Mouse (Mus musculus): ENCODE results near the gene Phtf1.

Phtf1 gene

DNA sequence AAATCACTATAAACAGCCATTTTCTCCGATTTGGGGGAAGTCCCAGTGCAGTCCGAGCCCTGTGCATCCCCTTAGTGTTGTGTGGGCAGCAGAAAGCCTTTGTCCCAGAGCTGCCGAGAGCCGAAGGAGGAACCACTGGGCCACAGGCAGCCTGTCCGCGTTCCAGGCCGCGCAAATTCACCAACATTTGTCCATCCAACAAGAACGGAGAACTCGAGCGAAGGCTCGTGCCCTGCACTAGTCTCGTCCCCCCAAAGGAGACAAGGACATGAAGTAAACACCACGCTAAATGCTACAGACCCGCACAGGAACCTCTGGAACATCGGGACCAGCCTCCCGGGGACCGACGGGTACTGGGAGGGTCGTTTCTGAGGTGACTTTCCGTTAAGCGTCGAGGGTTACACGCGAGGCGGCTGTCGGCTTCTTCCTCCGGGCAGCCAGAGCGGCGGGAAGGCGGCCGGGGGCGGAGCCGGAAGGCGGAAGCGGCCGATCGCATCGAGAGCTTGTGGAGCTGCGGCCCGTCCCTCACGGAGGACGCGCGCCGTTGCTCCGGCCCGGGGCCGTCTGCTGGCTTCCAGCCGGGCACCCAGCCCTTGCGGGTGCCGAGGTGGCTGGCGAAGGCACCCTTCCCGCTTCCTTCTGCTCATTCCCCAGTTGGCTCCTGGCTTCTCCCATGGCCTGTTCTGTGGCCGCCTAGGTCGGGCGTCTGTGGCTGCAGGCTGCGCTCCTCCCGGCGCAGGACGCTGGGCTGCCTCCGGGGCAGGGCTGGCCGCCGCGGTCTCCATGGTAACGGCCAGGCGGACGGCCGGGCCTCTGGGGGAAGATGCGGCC lies at the start of gene Phtf1:
Phtf1 (plus strand) TSS at position 250 of the 831 bp plus-strand sequence.
- DNase-seq = peak; percentile 83 to 93

DNA sequence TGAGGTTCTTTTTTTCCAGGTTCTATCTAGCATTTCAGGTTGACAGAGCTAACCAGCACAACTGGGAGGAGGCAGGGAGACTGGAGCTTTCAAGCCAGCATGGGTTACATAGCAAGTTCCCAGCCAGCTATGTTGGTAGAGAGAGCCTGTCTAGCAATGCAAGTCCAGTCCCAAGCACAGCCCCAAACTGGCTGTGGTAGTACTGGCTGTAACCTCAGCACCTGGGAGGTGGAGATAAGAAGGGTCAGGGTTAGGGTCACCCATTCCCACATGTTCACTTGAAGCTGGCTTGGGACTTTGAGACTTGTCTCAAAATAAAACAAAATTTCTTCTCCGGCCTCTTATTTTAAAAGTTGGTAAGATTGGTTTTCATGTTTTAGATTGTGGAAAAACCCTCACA lies 47.8 kb upstream of the Phtf1 start:
- no peak for DNase-seq

DNA sequence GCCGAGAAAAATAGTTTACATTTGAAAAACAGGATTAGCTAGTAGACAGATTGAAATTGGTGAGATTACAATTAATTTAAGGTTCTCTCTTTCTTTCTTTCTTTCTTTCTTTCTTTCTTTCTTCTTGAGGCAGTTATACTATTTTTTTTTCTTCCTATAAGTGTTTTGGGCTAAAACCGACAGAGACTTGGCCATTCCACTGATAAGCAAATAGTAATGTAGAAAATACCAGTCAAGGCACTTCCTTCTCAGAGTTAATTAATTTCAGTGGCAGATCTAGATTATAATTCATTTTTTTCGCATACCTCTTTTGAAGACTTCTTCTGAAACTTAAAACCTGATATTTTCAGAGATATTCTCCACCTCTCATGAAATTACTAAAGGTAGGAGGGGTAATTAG lies 42.6 kb upstream of the Phtf1 start:
- DNase-seq = no peak

DNA sequence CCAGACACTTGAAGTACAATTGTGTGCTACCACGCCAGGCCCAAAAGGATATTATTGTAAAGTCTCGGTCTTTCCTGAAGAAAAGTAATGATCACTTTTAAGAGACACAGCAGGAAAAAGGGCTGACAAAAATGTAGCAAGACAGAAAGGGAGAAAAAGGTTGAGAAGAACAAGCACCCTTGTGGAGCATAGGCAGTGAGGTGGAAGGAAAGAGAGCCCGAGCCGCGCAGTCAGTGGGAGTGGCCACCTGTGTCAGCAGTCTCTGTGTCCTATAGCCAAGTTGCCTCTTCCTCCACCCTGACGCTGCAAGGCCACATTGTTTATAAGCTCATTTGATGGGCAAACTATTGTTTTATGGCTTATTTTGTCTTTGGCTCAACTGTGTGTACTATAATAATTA lies 40.4 kb upstream of the Phtf1 start:
- DNase-seq = peak in 1 of 2 experiments; percentile 37

DNA sequence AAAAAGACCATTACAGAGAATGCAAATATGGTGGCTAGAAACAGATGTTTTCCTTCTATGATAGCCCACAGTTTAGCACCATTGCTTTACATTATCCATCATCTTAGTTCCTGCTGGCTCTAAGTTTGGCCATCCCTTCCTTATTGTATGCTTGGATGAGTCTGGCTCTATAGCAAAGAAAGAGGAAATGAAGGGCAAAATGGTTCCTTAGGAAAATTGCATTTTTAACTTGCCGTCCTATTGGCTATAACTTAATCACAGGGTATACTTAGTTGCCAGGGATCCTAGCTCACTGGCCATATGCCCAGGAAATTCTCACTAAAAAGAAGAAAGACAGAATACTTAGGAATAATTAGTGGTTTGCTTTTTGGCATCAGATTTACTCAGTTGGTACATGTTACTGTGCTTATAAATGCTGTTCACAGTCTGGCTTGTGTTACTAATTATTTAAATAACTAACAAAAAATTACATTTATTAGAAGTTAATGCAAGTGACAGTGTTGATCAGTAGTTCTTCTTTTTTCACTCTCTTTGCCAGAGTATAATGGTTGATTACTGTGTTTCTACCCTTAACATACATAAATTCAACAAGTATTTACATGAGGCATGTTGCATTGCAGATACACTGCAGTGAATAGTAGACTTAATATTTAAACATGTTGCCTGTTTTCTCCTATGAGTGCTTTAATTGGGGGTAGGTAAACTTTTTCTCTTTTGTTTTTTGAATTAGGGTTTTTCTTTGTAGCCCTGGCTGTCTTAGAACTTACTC lies 22.9 kb upstream of the Phtf1 start:
- DNase-seq = no peak

DNA sequence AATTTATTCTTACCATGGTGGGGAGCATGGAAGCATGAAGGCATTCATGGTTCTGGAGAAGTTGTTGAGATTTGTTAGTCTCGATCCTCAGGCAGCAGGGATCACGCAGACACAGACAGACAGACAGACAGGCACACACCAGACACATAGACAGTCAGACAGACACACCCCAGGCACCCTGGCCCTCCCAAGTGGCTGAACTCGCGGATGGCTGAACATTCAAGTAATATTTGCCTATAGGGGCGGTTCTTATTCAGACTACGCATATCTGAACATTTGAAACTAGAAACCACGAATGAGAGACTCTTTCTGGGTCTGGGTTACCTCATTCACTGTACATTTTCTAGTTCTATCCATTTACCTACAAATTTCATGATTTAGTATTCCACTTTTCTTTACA lies 19.2 kb upstream of the Phtf1 start:
- DNase-seq = no peak

DNA sequence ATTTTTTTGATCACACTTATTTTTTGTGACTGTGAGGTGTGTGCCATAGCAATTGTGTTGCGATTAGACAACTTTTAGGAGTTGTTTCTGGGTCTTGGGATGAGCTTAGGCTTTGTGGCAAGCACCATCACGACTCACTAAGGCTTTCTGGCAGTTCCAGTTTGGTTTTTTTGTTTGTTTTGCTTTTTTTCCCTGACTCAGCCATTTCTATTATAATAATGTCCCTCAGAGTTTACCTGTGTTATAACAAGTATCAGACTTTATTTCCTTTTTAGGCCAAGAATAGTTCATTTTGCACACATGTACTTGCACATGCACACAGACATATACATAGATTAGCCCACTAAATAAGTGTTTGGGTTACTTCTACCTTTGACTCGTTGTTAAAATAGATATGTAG lies 7.3 kb upstream of the Phtf1 start:
- DNase-seq = no peak

DNA sequence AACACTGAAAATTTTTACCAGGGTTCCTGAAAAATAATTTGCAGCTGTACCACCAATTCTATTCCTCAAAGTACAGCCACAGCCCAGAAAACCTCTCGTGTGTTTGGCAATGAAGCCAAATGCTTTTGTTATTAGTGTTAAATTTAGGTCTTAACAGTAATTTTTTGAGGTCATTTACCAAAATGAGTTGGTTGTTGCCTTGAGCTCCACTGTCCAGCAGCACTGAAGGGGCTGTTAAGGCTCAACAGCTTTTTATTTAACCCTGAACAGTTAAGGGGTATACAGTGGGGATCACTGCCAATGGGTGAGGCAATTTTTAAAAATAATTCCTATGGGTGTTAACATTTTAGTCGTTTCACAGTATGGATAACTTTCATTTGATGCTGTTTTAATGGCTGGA lies 679 bp upstream of the Phtf1 start:
- DNase-seq = no peak

DNA sequence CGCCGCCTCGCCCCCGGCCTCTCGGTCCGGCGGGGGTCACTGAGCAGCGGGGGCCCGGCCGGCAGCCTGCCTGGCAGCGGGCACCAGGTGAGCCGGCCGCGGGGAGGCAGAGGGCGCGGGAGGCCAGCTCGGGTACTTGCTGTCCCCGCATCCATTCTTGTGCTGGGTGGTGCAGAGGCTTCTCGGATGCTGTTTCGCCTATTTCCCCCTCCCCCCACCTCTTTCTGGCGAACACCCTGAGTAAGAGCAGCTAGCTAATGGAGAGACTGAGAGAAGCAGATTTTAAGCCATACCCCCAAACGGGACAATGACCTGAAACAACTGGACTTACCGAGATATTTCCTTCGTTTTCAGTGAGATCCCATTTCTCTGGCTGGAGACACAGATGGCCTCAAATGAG lies 791 bp downstream of the Phtf1 start:
- no peak for DNase-seq

DNA sequence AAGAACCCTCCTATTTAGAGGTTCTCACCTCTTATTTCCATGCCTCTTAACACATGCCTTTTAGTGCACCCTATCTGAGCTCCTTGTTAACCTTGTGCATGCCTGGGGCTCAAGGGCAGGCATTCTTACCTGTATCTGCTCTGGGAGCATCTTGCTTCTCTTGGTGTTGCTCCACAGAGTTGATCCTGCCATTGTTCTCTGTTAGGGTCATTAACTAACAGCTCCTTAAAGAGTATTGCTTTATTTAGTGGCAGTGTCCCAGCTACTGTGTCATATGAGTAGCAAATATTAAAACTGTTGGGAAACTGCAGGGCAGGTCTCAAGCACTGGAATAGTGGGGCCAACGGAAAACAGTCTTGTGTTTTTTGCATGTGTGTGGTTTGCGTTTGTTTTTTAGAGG lies 3.2 kb downstream of the Phtf1 start:
- no peak for DNase-seq

DNA sequence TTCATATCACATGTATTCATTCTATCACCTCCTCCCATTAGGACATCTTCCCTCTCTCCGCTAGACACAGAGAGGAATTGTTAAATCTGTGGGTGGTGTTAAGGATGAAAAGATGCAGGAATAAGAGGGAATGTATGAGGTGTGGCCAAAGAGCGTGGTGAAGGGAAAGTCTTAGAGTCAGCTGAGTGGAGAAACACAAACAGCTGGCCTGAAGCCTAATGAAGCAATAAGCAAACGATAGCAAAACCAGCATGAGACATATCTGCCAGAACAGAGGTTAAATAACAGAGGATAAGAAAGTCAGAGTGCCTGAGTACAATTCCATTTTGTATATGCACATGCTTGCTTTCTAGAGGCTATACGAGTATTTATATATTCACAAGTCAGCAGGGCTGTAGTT lies 16.6 kb downstream of the Phtf1 start:
- no peak for DNase-seq

DNA sequence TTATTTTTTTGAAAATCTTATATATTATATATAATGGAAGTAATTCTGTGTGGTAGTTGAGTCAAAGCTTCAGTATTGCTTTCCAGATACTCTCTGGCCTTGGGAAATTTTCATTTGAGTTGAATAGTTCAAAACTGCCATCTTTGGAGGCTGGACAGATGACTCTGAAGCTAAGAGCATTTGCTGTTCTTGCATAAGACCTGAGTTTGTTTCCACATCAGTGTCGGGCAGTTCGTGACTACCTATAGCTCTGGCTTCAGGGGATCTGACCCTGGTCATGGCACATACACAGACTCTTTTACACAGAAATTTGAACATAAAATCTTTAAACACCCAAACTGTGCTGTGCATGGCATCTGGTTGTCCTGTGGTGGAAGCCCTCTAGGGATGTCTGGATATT lies 17.3 kb downstream of the Phtf1 start:
- no peak for DNase-seq

DNA sequence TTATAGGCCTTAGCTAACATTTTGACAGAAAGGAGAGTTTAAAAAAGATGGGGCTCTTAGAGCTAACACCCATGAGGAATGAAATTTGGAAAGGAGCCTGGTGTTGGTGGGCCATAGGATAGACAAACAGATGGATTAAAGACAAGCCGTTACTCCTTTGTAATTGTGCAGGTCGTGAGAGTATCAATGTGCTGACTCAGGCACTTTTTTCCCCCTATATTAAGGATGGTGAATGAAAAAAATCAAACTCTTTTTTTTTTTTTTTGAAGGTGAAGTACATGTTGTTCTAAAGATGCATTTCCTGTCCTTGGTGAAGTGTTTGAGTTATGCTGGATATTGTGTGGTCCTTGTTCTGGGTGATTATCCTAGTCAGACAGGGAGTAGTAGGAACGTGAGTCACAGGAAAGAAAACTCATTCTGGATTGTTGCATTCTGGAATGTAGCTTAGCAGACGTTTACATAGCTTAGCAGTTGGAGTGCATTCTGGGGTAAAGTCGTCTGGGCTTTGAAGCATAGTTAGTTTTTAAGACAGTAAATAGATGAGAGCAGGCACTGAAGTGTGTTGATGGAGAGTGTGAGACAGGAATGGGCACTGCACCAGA lies 20.0 kb downstream of the Phtf1 start:
- DNase-seq = no peak

DNA sequence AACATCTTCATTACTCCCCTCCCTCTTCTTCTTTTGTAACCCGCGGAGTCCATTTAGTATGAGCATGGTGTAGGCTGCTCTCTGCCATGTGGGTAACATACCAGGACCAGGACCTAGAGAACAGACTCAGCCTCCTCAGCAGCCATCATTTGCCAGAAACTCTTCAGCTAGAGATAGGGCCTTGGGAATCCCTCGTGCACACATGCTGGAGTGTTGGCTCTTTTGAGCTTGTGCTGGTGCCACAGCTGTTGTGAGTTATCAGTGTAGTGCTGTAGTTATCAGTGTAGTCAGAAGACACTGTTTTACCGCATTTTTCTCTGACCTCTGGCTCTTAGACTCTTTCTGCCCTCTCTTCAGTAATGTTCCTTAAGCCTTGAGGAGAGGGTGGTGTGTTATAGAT lies 21.4 kb downstream of the Phtf1 start:
- no peak for DNase-seq

DNA sequence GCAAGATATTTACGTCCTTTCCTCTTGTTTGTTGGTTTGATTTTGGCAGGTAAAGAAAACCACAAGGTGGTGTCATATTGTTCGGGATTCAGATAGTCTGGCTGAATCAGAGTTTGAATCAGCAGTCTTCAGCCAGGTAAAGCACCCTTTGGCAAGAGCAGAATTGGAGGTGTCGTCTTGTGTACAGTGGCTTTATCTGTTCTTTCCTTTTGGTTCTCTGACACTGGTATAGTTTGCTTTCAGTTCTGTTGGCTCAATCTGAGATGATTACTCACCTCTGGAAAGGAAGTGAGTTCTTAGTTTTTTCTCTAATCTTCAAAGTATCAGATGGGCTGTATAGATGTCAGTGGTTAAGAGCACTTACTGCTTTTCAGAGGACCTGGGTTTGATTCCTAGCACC lies 23.4 kb downstream of the Phtf1 start:
- DNase-seq = no peak

DNA sequence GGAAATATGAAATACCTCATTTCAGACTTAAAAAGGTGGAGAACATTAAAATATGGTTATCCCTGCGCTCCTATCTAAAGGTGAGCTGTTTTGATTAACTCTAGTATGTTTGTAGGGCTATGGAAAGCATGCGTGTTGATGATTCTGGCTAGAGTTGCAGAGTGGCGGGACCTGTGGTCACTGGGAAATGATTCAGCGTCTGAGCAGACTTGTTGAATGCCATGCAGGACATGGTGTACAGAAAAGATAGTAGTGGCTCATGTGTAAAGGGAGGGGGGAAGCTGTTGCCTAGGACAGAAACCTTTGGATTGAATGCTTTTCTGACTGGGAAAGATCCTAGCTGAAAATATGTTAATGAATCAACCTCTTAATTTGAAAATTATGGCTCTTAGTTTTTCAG lies 30.8 kb downstream of the Phtf1 start:
- no peak for DNase-seq

DNA sequence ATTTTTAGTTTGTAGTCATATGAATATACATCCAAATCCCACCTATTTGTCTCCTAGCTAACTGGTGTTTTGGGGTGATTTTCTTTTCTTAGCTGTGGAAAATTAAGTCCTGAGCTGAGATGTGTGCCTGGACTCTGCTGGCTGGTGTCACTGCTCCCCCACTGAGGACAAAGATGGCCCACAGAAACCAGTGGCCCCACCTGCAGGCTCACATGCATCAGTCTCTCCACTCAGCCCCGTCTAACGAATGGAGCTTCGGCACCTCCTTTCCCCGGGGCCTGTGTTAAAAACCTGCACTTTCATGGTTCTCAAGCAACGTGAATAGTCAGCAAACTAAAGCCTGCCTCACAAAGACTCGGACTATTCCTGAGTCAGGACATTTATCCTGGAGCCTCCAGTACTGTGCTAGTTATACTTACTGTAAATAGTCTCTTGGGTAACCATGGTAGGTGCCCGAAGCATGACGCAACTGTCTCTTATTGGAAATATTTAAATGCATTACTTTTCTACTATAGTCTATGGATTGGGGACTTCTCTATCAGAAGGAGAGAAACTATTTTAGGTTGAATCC lies 39.1 kb downstream of the Phtf1 start:
- no peak for DNase-seq

DNA sequence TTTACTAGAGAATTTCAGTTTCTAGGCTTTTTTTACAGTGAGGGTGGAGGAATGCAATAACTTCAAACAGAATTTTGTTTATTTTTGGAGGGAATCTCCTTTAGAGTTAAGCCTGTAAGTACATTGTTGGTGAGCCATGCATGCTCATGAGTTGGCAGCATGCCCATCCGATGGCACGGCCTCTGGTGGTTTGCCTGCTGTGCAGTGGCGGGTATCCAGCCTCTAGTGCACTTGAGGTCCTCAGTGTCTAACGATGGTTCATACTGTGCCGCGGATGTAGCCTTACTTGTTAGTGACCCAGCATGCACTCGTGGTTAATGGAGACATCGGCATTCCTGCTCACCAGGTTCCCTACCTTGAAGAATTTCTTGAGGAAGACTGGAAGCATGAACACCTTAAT lies 39.6 kb downstream of the Phtf1 start:
- peak; percentile 55 to 65 for DNase-seq

DNA sequence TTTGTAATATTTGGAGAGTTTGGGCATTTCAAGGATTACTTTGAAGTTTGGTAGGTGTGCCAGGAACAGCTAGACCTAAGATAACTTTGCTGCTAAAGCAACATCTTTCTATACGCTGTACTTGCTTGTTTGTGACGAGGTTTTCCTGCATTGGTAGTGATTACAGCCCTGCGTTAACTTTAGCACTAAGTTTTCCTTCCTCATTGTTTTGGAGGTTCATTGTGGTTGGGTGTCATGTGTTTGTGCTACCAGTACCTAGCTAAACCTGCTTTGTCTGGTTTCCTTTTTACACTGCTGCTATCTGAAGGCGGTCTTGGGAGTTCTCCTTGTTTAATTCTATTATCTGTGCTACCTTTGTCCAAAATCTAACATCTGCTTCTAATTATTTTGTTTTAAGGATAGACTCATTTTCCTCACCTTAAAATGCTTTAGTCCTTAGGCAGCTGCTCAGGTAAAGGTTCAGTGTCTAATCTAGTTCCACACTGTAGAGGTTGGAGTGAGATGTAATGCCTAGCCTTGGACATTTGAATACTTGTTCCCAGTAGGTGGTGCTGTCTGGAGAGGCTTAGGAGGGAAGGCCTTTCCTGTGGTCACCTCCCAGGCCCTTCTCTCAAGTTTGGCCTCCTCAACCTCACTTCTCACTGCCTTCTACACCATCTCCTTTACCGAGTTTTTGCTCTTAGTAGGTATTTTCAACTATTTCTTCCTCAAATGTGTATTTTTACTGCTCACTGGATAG lies 42.2 kb downstream of the Phtf1 start:
- DNase-seq = no peak

DNA sequence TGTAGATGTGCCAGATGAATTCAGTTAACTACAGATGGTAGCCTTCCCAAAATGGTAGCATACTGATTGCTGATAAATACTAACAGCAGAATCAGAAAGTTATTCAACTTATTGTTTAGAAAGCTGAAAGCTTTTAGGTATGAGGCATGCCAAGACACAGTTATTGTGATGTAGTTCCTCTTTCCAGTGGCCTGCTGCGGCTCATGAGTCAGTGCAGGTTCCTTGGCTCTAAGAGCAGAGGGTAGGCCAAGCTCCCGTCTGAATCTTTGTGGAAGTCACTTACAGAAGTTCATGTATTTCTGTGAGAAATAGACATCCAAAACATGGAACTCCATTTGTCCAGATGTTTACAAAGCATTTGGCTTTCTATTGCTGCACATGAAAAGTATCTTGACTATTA lies 44.1 kb downstream of the Phtf1 start:
- no peak for DNase-seq

DNA sequence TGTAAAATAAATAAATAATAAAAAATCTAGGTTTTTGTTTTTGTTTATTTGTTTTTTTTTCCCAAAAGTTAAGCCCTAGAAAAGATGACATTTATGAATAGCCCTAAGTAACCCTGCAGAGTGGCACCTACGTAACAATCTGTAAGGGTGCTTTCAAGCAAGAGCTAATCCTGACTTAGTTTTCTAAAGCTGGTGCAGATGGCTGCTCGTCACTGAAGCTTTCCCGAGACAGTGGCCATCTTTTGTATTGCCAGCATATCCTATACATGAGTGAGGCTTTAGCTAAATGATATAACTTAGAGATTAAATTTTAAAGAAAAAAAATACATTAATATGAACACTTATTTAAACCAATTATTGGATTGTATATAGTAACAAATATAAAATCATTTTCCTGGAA lies 50.0 kb downstream of the Phtf1 start:
- DNase-seq = no peak

DNA sequence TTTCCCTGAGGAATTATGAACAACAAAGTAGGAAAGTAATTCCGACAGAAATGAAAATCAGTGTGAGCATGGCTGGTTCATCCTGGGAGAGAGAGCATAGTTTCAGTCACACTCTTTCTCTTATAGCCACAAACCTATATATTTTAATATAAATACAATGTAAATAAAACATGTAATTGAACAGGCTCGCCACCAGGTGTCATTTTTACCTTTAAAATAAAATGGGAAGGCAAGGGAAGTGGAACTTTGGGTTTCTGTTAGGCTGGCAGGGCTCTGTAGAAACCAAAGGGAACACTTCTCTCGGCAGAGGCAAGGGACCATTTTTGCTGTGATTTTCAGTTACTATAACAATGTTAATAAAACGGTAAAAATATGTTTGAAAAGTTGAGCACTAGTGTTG lies 51.5 kb downstream of the Phtf1 start:
- no peak for DNase-seq

DNA sequence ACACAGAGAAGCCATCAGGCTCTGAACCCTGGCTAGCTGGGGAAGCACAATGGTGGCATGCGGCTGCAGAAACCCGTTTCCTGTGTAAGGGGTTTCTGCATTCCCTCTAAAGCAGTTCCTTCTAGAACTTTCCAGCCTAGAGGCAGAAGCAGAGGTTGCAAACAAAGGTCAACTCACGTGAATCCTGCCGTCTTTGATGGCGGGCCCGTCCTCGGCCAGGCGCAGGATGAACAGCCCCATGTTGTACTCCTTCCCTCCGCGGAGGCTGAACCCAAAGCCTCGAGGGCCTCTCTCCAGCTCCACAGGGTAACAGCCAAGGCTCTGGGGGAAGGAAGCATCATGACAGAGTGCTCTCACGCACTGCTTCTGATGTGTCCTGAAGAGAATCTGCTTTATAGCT lies 52.2 kb downstream of the Phtf1 start:
- DNase-seq = no peak

All from kidney, postnatal 25 days (tissue).